In the genomic region with DNA sequence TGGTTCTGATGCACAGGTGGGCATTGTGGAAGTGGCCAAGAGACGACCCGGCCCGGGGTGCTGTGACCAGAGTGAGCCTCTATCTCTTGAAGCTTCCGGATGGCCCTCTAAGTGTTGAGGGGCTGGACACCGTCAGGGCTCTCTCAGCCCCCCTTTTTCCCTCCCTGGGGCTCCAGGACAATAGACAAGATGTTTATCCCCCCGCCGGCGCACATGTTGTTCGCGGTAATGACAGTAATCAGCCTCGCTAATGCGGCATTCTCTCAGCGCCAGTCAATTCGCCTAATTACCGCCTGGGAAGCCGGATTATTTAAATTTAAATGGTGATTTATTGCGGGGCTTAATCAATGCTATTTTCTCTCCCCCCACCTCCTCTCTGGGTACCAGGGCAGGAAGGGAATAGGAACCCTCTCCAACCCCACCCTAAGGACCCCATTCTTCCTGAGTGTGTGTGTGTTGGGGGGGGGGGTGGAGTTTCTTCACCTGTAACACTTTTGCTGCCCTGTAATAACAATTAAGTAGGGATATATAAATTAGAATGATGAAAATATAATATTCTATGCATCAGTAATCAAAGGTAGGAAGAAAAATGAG, we compare ENCODE assay signal across 22 mouse cellular contexts. TPM values are rescaled to one million over a fixed set of nuclear protein-coding genes. Genes with fewer than 3 reads are reported as not detected.
DNase-seq lines count a peak whose midpoint lies in the region; ATAC-seq lines count a peak whose summit lies in the region.
"Had no signal": no experiment of that assay in that cellular context is flagged by ENCODE, and none has a peak within 500 bp of the region (broad histone marks: within the 10 kb centered on the region; RNA-seq: fewer than 3 reads in every experiment).

No protein-coding gene starts in this region.

- peak; percentile 58 for DNase-seq in midbrain, embryonic 14.5 days
- peak; percentile 87 for DNase-seq in retina, postnatal 1 day
- DNase-seq in cerebellum, adult 11 months, result no peak
- DNase-seq in thymus, postnatal 0 days (ENCODE audit: low spot score), result no peak
- DNase-seq: gastrocnemius, postnatal 14 days; heart, adult 2 months; heart, postnatal 36 days; kidney, adult 11 months; layer of hippocampus, postnatal 36 days had no signal

- no peak overlapping the region for H3K27ac ChIP-seq in midbrain, embryonic 14.5 days (replicated peaks; ENCODE audit: low read depth, low read length)
- no peak overlapping the region for H3K27ac ChIP-seq in midbrain, embryonic 16.5 days (ENCODE audit: low read length)
- H3K27ac ChIP-seq in forebrain, embryonic 13.5 days, result no peak overlapping the region; the same call in 1 of the 2 replicates
- H3K27ac ChIP-seq in hindbrain, embryonic 16.5 days (ENCODE audit: low read depth, low read length), result no peak overlapping the region
- H3K27ac ChIP-seq in liver, embryonic 12.5 days, result no peak overlapping the region
- H3K27ac ChIP-seq: embryonic facial prominence, embryonic 12.5 days; heart, adult 2 months; kidney, postnatal 0 days; layer of hippocampus, adult 2 months; limb, embryonic 13.5 days; liver, embryonic 14.5 days; macrophage; midbrain, embryonic 12.5 days had no signal

- ATAC-seq in midbrain, embryonic 14.5 days (ENCODE audit: low FRiP score, low TSS enrichment), result no peak
- ATAC-seq in midbrain, embryonic 16.5 days, result no peak
- ATAC-seq in forebrain, embryonic 13.5 days, result peak; percentile 65
- no peak for ATAC-seq in hindbrain, embryonic 16.5 days
- ATAC-seq in liver, embryonic 12.5 days, result no peak

- peaks cover 59% of the 10 kb centered on the region for H3K27me3 ChIP-seq in midbrain, embryonic 14.5 days (ENCODE audit: control insufficient read depth, insufficient read depth, low read length)
- peaks cover 57% of the 10 kb centered on the region for H3K27me3 ChIP-seq in midbrain, embryonic 16.5 days (ENCODE audit: control insufficient read depth, insufficient read depth, low read depth, low read length)
- H3K27me3 ChIP-seq in forebrain, embryonic 13.5 days, result peaks cover 88% of the 10 kb centered on the region
- peaks cover 45% of the 10 kb centered on the region for H3K27me3 ChIP-seq in hindbrain, embryonic 16.5 days (replicated peaks; ENCODE audit: control insufficient read depth, insufficient read depth, low read length)
- H3K27me3 ChIP-seq in liver, embryonic 12.5 days (replicated peaks), result peaks cover 94% of the 10 kb centered on the region

- 0 out of 2 replicates have a peak overlapping the region, but pooled peaks have one; percentile 8 for H3K4me2 ChIP-seq in midbrain, embryonic 14.5 days (ENCODE audit: low read length)
- no peak overlapping the region; the same call in 1 of the 2 replicates for H3K4me2 ChIP-seq in midbrain, embryonic 16.5 days (ENCODE audit: low read length)
- H3K4me2 ChIP-seq in forebrain, embryonic 13.5 days, result peak overlapping the region; percentile 40
- peak overlapping the region; percentile 30 for H3K4me2 ChIP-seq in hindbrain, embryonic 16.5 days (ENCODE audit: low read length)
- no peak overlapping the region for H3K4me2 ChIP-seq in liver, embryonic 12.5 days
- H3K4me2 ChIP-seq: embryonic facial prominence, embryonic 12.5 days; limb, embryonic 13.5 days; midbrain, embryonic 12.5 days had no signal

- WGBS in midbrain, embryonic 14.5 days, result 5% methylated on average over 17 of the region's 17 CpGs
- 3% methylated on average over 17 of the region's 17 CpGs for WGBS in midbrain, embryonic 16.5 days
- WGBS in forebrain, embryonic 13.5 days, result 1% methylated on average over 17 of the region's 17 CpGs
- WGBS in hindbrain, embryonic 16.5 days, result 5% methylated on average over 17 of the region's 17 CpGs
- WGBS in liver, embryonic 12.5 days (ENCODE audit: insufficient replicate concordance), result 13% methylated on average over 17 of the region's 17 CpGs

- peaks cover 8% of the 10 kb centered on the region for H3K4me1 ChIP-seq in midbrain, embryonic 14.5 days (ENCODE audit: control insufficient read depth, insufficient read depth, low read length)
- H3K4me1 ChIP-seq in midbrain, embryonic 16.5 days (ENCODE audit: control insufficient read depth, insufficient read depth, low read length), result peaks cover 15% of the 10 kb centered on the region
- H3K4me1 ChIP-seq in forebrain, embryonic 13.5 days, result peaks cover 43% of the 10 kb centered on the region
- peaks cover 18% of the 10 kb centered on the region for H3K4me1 ChIP-seq in hindbrain, embryonic 16.5 days (ENCODE audit: control insufficient read depth, insufficient read depth, low read depth, low read length)
- H3K4me1 ChIP-seq in liver, embryonic 12.5 days, result peaks cover 23% of the 10 kb centered on the region

- H3K36me3 ChIP-seq in midbrain, embryonic 14.5 days (ENCODE audit: control insufficient read depth, insufficient read depth, low read length), result no peaks in the 10 kb centered on the region
- no peaks in the 10 kb centered on the region for H3K36me3 ChIP-seq in midbrain, embryonic 16.5 days (ENCODE audit: control insufficient read depth, insufficient read depth, low read length)
- H3K36me3 ChIP-seq in forebrain, embryonic 13.5 days (ENCODE audit: poor library complexity, severe bottlenecking), result no peaks in the 10 kb centered on the region
- no peaks in the 10 kb centered on the region for H3K36me3 ChIP-seq in hindbrain, embryonic 16.5 days (ENCODE audit: control insufficient read depth, insufficient read depth, low read length)
- H3K36me3 ChIP-seq in liver, embryonic 12.5 days, result no peaks in the 10 kb centered on the region
- H3K36me3 ChIP-seq: embryonic facial prominence, embryonic 12.5 days; limb, embryonic 13.5 days; midbrain, embryonic 12.5 days had no signal

- H3K9me3 ChIP-seq in midbrain, embryonic 14.5 days (ENCODE audit: control insufficient read depth, low read length), result no peaks in the 10 kb centered on the region
- H3K9me3 ChIP-seq in midbrain, embryonic 16.5 days (replicated peaks; ENCODE audit: control insufficient read depth, low read length, poor library complexity, severe bottlenecking), result no peaks in the 10 kb centered on the region
- H3K9me3 ChIP-seq in forebrain, embryonic 13.5 days (replicated peaks), result no peaks in the 10 kb centered on the region
- no peaks in the 10 kb centered on the region for H3K9me3 ChIP-seq in hindbrain, embryonic 16.5 days (ENCODE audit: control insufficient read depth, low read length)
- no peaks in the 10 kb centered on the region for H3K9me3 ChIP-seq in liver, embryonic 12.5 days (replicated peaks)
- H3K9me3 ChIP-seq: embryonic facial prominence, embryonic 12.5 days; midbrain, embryonic 12.5 days had no signal

- H3K4me3 ChIP-seq in midbrain, embryonic 14.5 days (replicated peaks; ENCODE audit: low read depth, low read length), result no peak overlapping the region
- no peak overlapping the region for H3K4me3 ChIP-seq in midbrain, embryonic 16.5 days (ENCODE audit: low read depth, low read length)
- H3K4me3 ChIP-seq in forebrain, embryonic 13.5 days, result 0 out of 2 replicates have a peak overlapping the region, but pooled peaks have one; percentile 6
- H3K4me3 ChIP-seq in hindbrain, embryonic 16.5 days (ENCODE audit: low read length), result no peak overlapping the region
- no peak overlapping the region for H3K4me3 ChIP-seq in liver, embryonic 12.5 days
- H3K4me3 ChIP-seq: embryonic facial prominence, embryonic 12.5 days; erythroblast, embryonic 14.5 days; heart, adult 2 months; layer of hippocampus, adult 2 months; limb, embryonic 13.5 days; midbrain, embryonic 12.5 days had no signal

- H3K9ac ChIP-seq in midbrain, embryonic 14.5 days (replicated peaks; ENCODE audit: low read length), result no peak overlapping the region
- H3K9ac ChIP-seq in midbrain, embryonic 16.5 days (ENCODE audit: low read depth, low read length), result no peak overlapping the region
- no peak overlapping the region for H3K9ac ChIP-seq in forebrain, embryonic 13.5 days
- no peak overlapping the region for H3K9ac ChIP-seq in hindbrain, embryonic 16.5 days (ENCODE audit: low read depth, low read length)
- no peak overlapping the region for H3K9ac ChIP-seq in liver, embryonic 12.5 days
- H3K9ac ChIP-seq: embryonic facial prominence, embryonic 12.5 days; limb, embryonic 13.5 days; liver, embryonic 14.5 days; midbrain, embryonic 12.5 days had no signal

RNA-seq across cellular contexts. Expression of gene Npas1, which starts 5.3 kb away (rescaled TPM):
- 3.7 and 4.4 TPM in 2 replicates for polyA plus RNA-seq in midbrain, embryonic 14.5 days (2014; fragmentation: Nextera tagmentation; extraction: Ambion mirVana)
- 4.2 and 6.4 TPM in 2 replicates for polyA plus RNA-seq in midbrain, embryonic 16.5 days (2015; fragmentation: Nextera tagmentation; extraction: Ambion mirVana)
- polyA plus RNA-seq in forebrain, embryonic 13.5 days (2015; fragmentation: Nextera tagmentation; extraction: Ambion mirVana), result 2.1 and 3.4 TPM in 2 replicates
- polyA plus RNA-seq in hindbrain, embryonic 16.5 days (2015; fragmentation: Nextera tagmentation; extraction: Ambion mirVana), result 5.4 and 6.3 TPM in 2 replicates
- polyA plus RNA-seq in thymus, postnatal 0 days (2015; fragmentation: Nextera tagmentation; extraction: Ambion mirVana), result 0.31 and 0.52 TPM in 2 replicates
- 0.33 and 0.36 TPM in 2 replicates for polyA plus RNA-seq in liver, embryonic 12.5 days (2016; fragmentation: Nextera tagmentation; extraction: Ambion mirVana)
- polyA plus RNA-seq: adrenal gland, adult 2 months; erythroblast, embryonic 14.5 days; heart, adult 2 months; liver, embryonic 14.5 days; macrophage had no signal

RNA-seq across cellular contexts. Expression of gene Tmem160, which starts 19.6 kb away (rescaled TPM):
- polyA plus RNA-seq in midbrain, embryonic 14.5 days (2014; fragmentation: Nextera tagmentation; extraction: Ambion mirVana), result 59.6 and 84.1 TPM in 2 replicates
- polyA plus RNA-seq in midbrain, embryonic 16.5 days (2015; fragmentation: Nextera tagmentation; extraction: Ambion mirVana), result 66.9 and 75.6 TPM in 2 replicates
- polyA plus RNA-seq in forebrain, embryonic 13.5 days (2015; fragmentation: Nextera tagmentation; extraction: Ambion mirVana), result 55.7 and 56.4 TPM in 2 replicates
- 77.0 and 86.9 TPM in 2 replicates for polyA plus RNA-seq in hindbrain, embryonic 16.5 days (2015; fragmentation: Nextera tagmentation; extraction: Ambion mirVana)
- 148 and 149 TPM in 2 replicates for polyA plus RNA-seq in thymus, postnatal 0 days (2015; fragmentation: Nextera tagmentation; extraction: Ambion mirVana)
- polyA plus RNA-seq in liver, embryonic 12.5 days (2016; fragmentation: Nextera tagmentation; extraction: Ambion mirVana), result 43.9 and 48.0 TPM in 2 replicates

Comparison
In these comparisons a context has a peak if more than half of its experiments do, and no peak if none do; other contexts are left out.
1. H3K4me2 ChIP-seq: peak in midbrain, embryonic 14.5 days (single experiment), forebrain, embryonic 13.5 days (single experiment) and hindbrain, embryonic 16.5 days (single experiment); none in midbrain, embryonic 16.5 days (single experiment) and liver, embryonic 12.5 days (single experiment).
2. DNase-seq: peak in midbrain, embryonic 14.5 days (single experiment) and retina, postnatal 1 day (single experiment); none in cerebellum, adult 11 months (single experiment) and thymus, postnatal 0 days (single experiment).